Mouse (Mus musculus): ENCODE results near the gene Prdm16. TPM values are rescaled to one million over a fixed set of nuclear protein-coding genes. Genes with fewer than 3 reads are reported as not detected.

Gene Prdm16
- total RNA-seq, 1 experiment, result 3.1 TPM

- DNase-seq (ENCODE audit: low read depth, low spot score), result no peak
- Histone ChIP-seq H3K27ac (ENCODE audit: insufficient read depth, low read depth, low read length, poor library complexity, severe bottlenecking) (no peak overlapping the region), H3K9ac (ENCODE audit: insufficient read depth, low read depth, low read length, poor library complexity, severe bottlenecking) (no peak overlapping the region), H3K4me1 (ENCODE audit: control insufficient read depth in 2 of 2, insufficient read depth in 2 of 2, low read length in 2 of 2, poor library complexity in 1 of 2) (peaks cover 0 to 2% of the 10 kb centered on the region in 2 experiments; a peak in 1 of 4 replicates), H3K36me3 (ENCODE audit: control insufficient read depth, insufficient read depth, low read length, poor library complexity, severe bottlenecking) (no peaks in the 10 kb centered on the region), H3K9me3 (ENCODE audit: control insufficient read depth, insufficient read depth, low read depth, low read length) (no peaks in the 10 kb centered on the region), H3K4me3 (ENCODE audit: insufficient read depth in 1 of 2, low read depth in 1 of 2, low read length in 2 of 2, poor library complexity in 1 of 2, severe bottlenecking in 1 of 2) (no peak overlapping the region)
- in situ Hi-C loops (cut with MboI; ENCODE audit: low sequenced_read_pairs in 2 of 2, unreplicated experiment in 2 of 2), result no loop called here
- TF ChIP-seq CHD2 (IDR thresholded peaks at IDR 0.05; ENCODE audit: low read depth, low read length) (peak; percentile 83; the same call in 1 of the 2 replicates), HCFC1 (IDR thresholded peaks at IDR 0.05; ENCODE audit: borderline replicate concordance, insufficient read depth, low read length) (no peak)
Observed at GRCm38 (mm10) chr4:154538727-154539126, 97.9 kb downstream of the Prdm16 start.

- H3K27ac ChIP-seq (ENCODE audit: insufficient read depth, low read depth, low read length, poor library complexity, severe bottlenecking), result no peak overlapping the region
- no peaks in the 10 kb centered on the region for H3K36me3 ChIP-seq (ENCODE audit: control insufficient read depth, insufficient read depth, low read length, poor library complexity, severe bottlenecking)
- no peaks in the 10 kb centered on the region for H3K9me3 ChIP-seq (ENCODE audit: control insufficient read depth, insufficient read depth, low read depth, low read length)
- peaks cover 0 to 2% of the 10 kb centered on the region in 2 experiments; a peak in 1 of 4 replicates for H3K4me1 ChIP-seq (ENCODE audit: control insufficient read depth in 2 of 2, insufficient read depth in 2 of 2, low read length in 2 of 2, poor library complexity in 1 of 2)
- no peak overlapping the region for H3K9ac ChIP-seq (ENCODE audit: insufficient read depth, low read depth, low read length, poor library complexity, severe bottlenecking)
- in situ Hi-C loops (cut with MboI; ENCODE audit: low sequenced_read_pairs in 2 of 2, unreplicated experiment in 2 of 2), result no loop called here
- no peak overlapping the region for H3K4me3 ChIP-seq (ENCODE audit: insufficient read depth in 1 of 2, low read depth in 1 of 2, low read length in 2 of 2, poor library complexity in 1 of 2, severe bottlenecking in 1 of 2)
- no peak for TF ChIP-seq ZNF384 (IDR thresholded peaks at IDR 0.05; ENCODE audit: low read depth, low read length)
- no peak for TF ChIP-seq CHD2 (IDR thresholded peaks at IDR 0.05; ENCODE audit: low read depth, low read length)
- no peak for TF ChIP-seq ZC3H11A (IDR thresholded peaks at IDR 0.05; ENCODE audit: borderline replicate concordance, low read depth, low read length)
- TF ChIP-seq MAFK (IDR thresholded peaks at IDR 0.05; ENCODE audit: insufficient read depth, low read depth, low read length), result no peak
- TF ChIP-seq HCFC1 (IDR thresholded peaks at IDR 0.05; ENCODE audit: borderline replicate concordance, insufficient read depth, low read length), result no peak
- DNase-seq (ENCODE audit: low read depth, low spot score), result no peak
Observed at GRCm38 (mm10) chr4:154536110-154536509, 100.6 kb downstream of the Prdm16 start.

- Histone ChIP-seq H3K4me3 (ENCODE audit: insufficient read depth in 1 of 2, low read depth in 1 of 2, low read length in 2 of 2, poor library complexity in 1 of 2, severe bottlenecking in 1 of 2) (no peak overlapping the region), H3K36me3 (ENCODE audit: control insufficient read depth, insufficient read depth, low read length, poor library complexity, severe bottlenecking) (no peaks in the 10 kb centered on the region), H3K9ac (ENCODE audit: insufficient read depth, low read depth, low read length, poor library complexity, severe bottlenecking) (no peak overlapping the region), H3K9me3 (ENCODE audit: control insufficient read depth, insufficient read depth, low read depth, low read length) (no peaks in the 10 kb centered on the region), H3K27ac (ENCODE audit: insufficient read depth, low read depth, low read length, poor library complexity, severe bottlenecking) (no peak overlapping the region), H3K4me1 (ENCODE audit: control insufficient read depth in 2 of 2, insufficient read depth in 2 of 2, low read length in 2 of 2, poor library complexity in 1 of 2) (no peaks in the 10 kb centered on the region)
- DNase-seq (ENCODE audit: low read depth, low spot score), result no peak
- in situ Hi-C loops (cut with MboI; ENCODE audit: low sequenced_read_pairs in 2 of 2, unreplicated experiment in 2 of 2), result no loop called here
- TF ChIP-seq HCFC1 (IDR thresholded peaks at IDR 0.05; ENCODE audit: borderline replicate concordance, insufficient read depth, low read length), result no peak
- TF ChIP-seq ZNF384 (IDR thresholded peaks at IDR 0.05; ENCODE audit: low read depth, low read length), result no peak
- TF ChIP-seq ZC3H11A (IDR thresholded peaks at IDR 0.05; ENCODE audit: borderline replicate concordance, low read depth, low read length), result no peak
Observed at GRCm38 (mm10) chr4:154531368-154531767, 105.3 kb downstream of the Prdm16 start.

- H3K36me3 ChIP-seq (ENCODE audit: control insufficient read depth, insufficient read depth, low read length, poor library complexity, severe bottlenecking), result no peaks in the 10 kb centered on the region
- H3K9ac ChIP-seq (ENCODE audit: insufficient read depth, low read depth, low read length, poor library complexity, severe bottlenecking), result no peak overlapping the region
- DNase-seq (ENCODE audit: low read depth, low spot score), result no peak
- no peaks in the 10 kb centered on the region for H3K9me3 ChIP-seq (ENCODE audit: control insufficient read depth, insufficient read depth, low read depth, low read length)
- TF ChIP-seq HCFC1 (IDR thresholded peaks at IDR 0.05; ENCODE audit: borderline replicate concordance, insufficient read depth, low read length), result no peak
- no peak for TF ChIP-seq ZNF384 (IDR thresholded peaks at IDR 0.05; ENCODE audit: low read depth, low read length)
- no peak for TF ChIP-seq MAFK (IDR thresholded peaks at IDR 0.05; ENCODE audit: insufficient read depth, low read depth, low read length)
- TF ChIP-seq CHD2 (IDR thresholded peaks at IDR 0.05; ENCODE audit: low read depth, low read length), result no peak
- no peak for TF ChIP-seq ZC3H11A (IDR thresholded peaks at IDR 0.05; ENCODE audit: borderline replicate concordance, low read depth, low read length)
- H3K4me3 ChIP-seq (ENCODE audit: insufficient read depth in 1 of 2, low read depth in 1 of 2, low read length in 2 of 2, poor library complexity in 1 of 2, severe bottlenecking in 1 of 2), result no peak overlapping the region
- H3K4me1 ChIP-seq (ENCODE audit: control insufficient read depth in 2 of 2, insufficient read depth in 2 of 2, low read length in 2 of 2, poor library complexity in 1 of 2), result peaks cover 0 to 2% of the 10 kb centered on the region in 2 experiments; a peak in 1 of 4 replicates
- in situ Hi-C loops (cut with MboI; ENCODE audit: low sequenced_read_pairs in 2 of 2, unreplicated experiment in 2 of 2), result no loop called here
- no peak overlapping the region for H3K27ac ChIP-seq (ENCODE audit: insufficient read depth, low read depth, low read length, poor library complexity, severe bottlenecking)
Observed at GRCm38 (mm10) chr4:154530336-154530735, 106.3 kb downstream of the Prdm16 start.

GRCm38 (mm10) chr4:154527506-154527905 lies 109.2 kb downstream of the Prdm16 start:
- no peak overlapping the region for H3K27ac ChIP-seq (ENCODE audit: insufficient read depth, low read depth, low read length, poor library complexity, severe bottlenecking)
- no peak overlapping the region for H3K9ac ChIP-seq (ENCODE audit: insufficient read depth, low read depth, low read length, poor library complexity, severe bottlenecking)
- in situ Hi-C loops (cut with MboI; ENCODE audit: low sequenced_read_pairs in 2 of 2, unreplicated experiment in 2 of 2), result no loop called here
- H3K4me3 ChIP-seq (ENCODE audit: insufficient read depth in 1 of 2, low read depth in 1 of 2, low read length in 2 of 2, poor library complexity in 1 of 2, severe bottlenecking in 1 of 2), result no peak overlapping the region
- TF ChIP-seq ZNF384 (IDR thresholded peaks at IDR 0.05; ENCODE audit: low read depth, low read length) (no peak), MAFK (IDR thresholded peaks at IDR 0.05; ENCODE audit: insufficient read depth, low read depth, low read length) (no peak), HCFC1 (IDR thresholded peaks at IDR 0.05; ENCODE audit: borderline replicate concordance, insufficient read depth, low read length) (no peak), CHD2 (IDR thresholded peaks at IDR 0.05; ENCODE audit: low read depth, low read length) (no peak), ZC3H11A (IDR thresholded peaks at IDR 0.05; ENCODE audit: borderline replicate concordance, low read depth, low read length) (no peak)
- DNase-seq (ENCODE audit: low read depth, low spot score), result no peak
- H3K4me1 ChIP-seq (ENCODE audit: control insufficient read depth in 2 of 2, insufficient read depth in 2 of 2, low read length in 2 of 2, poor library complexity in 1 of 2), result peaks cover 0 to 2% of the 10 kb centered on the region in 2 experiments; a peak in 1 of 4 replicates
- no peaks in the 10 kb centered on the region for H3K36me3 ChIP-seq (ENCODE audit: control insufficient read depth, insufficient read depth, low read length, poor library complexity, severe bottlenecking)
- no peaks in the 10 kb centered on the region for H3K9me3 ChIP-seq (ENCODE audit: control insufficient read depth, insufficient read depth, low read depth, low read length)
